Mouse (Mus musculus) liver, embryonic 11.5 days (tissue): ENCODE data around the gene Lrrc74b. TPM values are rescaled to one million over a fixed set of nuclear protein-coding genes. Genes with fewer than 3 reads are reported as not detected.
A peak's percentile ranks its signal among the peaks of the same experiment; 100 is the strongest.
"Not testable (repeated sequence)": the region's sequence is repeated elsewhere in the genome, so short reads cannot be mapped to it uniquely, and the experiment has no call there.

Experiments
- ATAC-seq: fragments of 200-750 bp; cut with Nextera tagmentation; replicated peaks from 2 replicates; pipeline ENCODE4 v1.8.0; 2017; ENCODE audit warnings: moderate number of reproducible peaks, mild to moderate bottlenecking, moderate TSS enrichment, moderate library complexity; ENCODE audit not compliant: low FRiP score
- DNase-seq: peaks from one replicate; pipeline ENCODE4 v3.0.0-alpha.2; 2017; ENCODE audit warnings: low spot score
- H3K27ac ChIP-seq: fragments of 300-500 bp; sonication (generic); 2 replicates; pipeline ENCODE4 v1.5.1; 2014; ENCODE audit warnings: mild to moderate bottlenecking, low read depth, low read length, control low read depth
- H3K27me3 ChIP-seq: fragments of 300-500 bp; sonication (generic); replicated peaks from 2 replicates; pipeline ENCODE4 v1.6.1; 2014; ENCODE audit warnings: low read length, mixed read lengths; ENCODE audit not compliant: control insufficient read depth, insufficient read depth
- H3K36me3 ChIP-seq: fragments of 300-500 bp; sonication (generic); 2 replicates; pipeline ENCODE4 v1.6.1; 2014; ENCODE audit warnings: mild to moderate bottlenecking, low read length, moderate library complexity, mixed read lengths; ENCODE audit not compliant: control insufficient read depth, insufficient read depth
- H3K4me1 ChIP-seq: fragments of 300-500 bp; sonication (generic); replicated peaks from 2 replicates; pipeline ENCODE4 v1.6.1; 2014; ENCODE audit warnings: low read length, mixed read lengths; ENCODE audit not compliant: control insufficient read depth, insufficient read depth
- H3K4me2 ChIP-seq: fragments of 300-500 bp; sonication (generic); 2 replicates; pipeline ENCODE4 v1.6.1; 2014; ENCODE audit warnings: mild to moderate bottlenecking, control low read depth, moderate library complexity
- H3K4me3 ChIP-seq: fragments of 300-500 bp; sonication (generic); 2 replicates; pipeline ENCODE4 v1.5.1; 2014; ENCODE audit warnings: low read depth, low read length, control low read depth
- H3K9ac ChIP-seq: fragments of 300-500 bp; sonication (generic); 2 replicates; pipeline ENCODE4 v1.6.1; 2014; ENCODE audit warnings: low read depth, low read length, control low read depth
- H3K9me3 ChIP-seq: fragments of 300-500 bp; sonication (generic); 2 replicates; pipeline ENCODE4 v1.6.1; 2016; ENCODE audit warnings: low read length, inconsistent platforms, mixed read lengths; ENCODE audit not compliant: control insufficient read depth
- WGBS: fragments of 180-500 bp; shearing (Covaris S2); extraction: QIAGEN DNeasy Blood & Tissue Kit; methylation state at CpG from one replicate; pipeline ENCODE4 v1.1.7; 2014; 5-methylcytosine and 5-hydroxymethylcytosine counted together
- polyA plus RNA-seq: library from polyadenylated mRNA; unstranded; fragments of >200 nt; fragmentation: Nextera tagmentation; extraction: Ambion mirVana; gene quantifications from 2 replicates; pipeline ENCODE4 v1.2.1, GENCODE M21; 2014

Gene Lrrc74b
- polyA plus RNA-seq, 1 experiment from 2014 or later, result not detected

- ATAC-seq, result no peak
- no peak overlapping the region for H3K27ac ChIP-seq
- no peaks in the 10 kb centered on the region for H3K27me3 ChIP-seq
- WGBS, result 92% methylated on average over 11 of the region's 11 CpGs
- no peak for DNase-seq
- no peaks in the 10 kb centered on the region for H3K9me3 ChIP-seq
- H3K36me3 ChIP-seq, result peaks cover 54% of the 10 kb centered on the region
- no peak overlapping the region for H3K4me3 ChIP-seq
- no peaks in the 10 kb centered on the region for H3K4me1 ChIP-seq
- H3K9ac ChIP-seq, result no peak overlapping the region
- H3K4me2 ChIP-seq, result no peak overlapping the region
These were observed 36.9 kb downstream of the Lrrc74b start for GRCm38 (mm10) chr16:17524156-17524555.

DNA sequence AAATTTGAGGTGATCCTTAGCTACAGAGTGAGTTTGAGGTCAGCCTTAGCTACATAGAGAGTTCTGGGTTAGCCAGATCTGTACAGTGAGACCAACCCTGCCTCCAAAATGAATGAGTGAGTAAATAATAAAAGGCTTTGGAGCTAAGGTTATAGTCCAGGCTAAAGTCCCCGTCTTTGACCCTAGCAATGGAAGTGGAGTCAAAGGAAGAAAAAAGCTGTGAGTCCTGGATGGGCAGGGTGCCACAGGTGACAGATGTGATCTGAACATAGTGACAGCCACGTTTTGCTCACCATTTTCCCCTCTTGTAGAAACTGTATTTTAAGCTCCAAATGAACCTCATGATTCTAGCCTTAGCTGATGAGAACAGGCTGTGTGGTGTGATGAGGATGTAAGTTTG lies 42.1 kb downstream of the Lrrc74b start:
- Histone ChIP-seq H3K27me3 (no peaks in the 10 kb centered on the region), H3K27ac (no peak overlapping the region), H3K36me3 (peaks cover 50% of the 10 kb centered on the region), H3K9ac (no peak overlapping the region), H3K9me3 (no peaks in the 10 kb centered on the region), H3K4me2 (no peak overlapping the region), H3K4me3 (no peak overlapping the region), H3K4me1 (no peaks in the 10 kb centered on the region)
- WGBS, result 84% methylated on average over 2 of the region's 2 CpGs
- no peak for DNase-seq
- no peak for ATAC-seq

DNA sequence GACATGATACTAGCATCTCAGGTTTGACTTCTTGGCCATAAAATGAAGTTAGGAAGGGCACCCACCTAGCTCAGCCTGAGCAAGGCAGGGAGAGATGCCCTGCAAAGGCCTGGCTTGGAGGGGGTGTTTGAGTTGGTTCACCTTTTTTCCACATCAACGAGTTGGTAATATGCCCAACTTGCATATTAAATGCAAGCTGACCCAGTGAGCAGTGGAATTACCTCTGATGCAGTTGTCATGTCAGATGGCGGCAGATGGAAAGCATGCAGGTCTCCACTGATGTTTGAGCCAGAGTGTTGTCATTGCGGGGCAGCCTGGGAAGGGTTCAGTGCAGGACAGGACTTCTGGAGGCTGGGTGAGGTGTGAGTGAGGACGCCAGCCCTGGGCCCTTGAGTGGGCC lies 49.6 kb downstream of the Lrrc74b start:
- WGBS, result 84% methylated on average over 4 of the region's 4 CpGs

DNA sequence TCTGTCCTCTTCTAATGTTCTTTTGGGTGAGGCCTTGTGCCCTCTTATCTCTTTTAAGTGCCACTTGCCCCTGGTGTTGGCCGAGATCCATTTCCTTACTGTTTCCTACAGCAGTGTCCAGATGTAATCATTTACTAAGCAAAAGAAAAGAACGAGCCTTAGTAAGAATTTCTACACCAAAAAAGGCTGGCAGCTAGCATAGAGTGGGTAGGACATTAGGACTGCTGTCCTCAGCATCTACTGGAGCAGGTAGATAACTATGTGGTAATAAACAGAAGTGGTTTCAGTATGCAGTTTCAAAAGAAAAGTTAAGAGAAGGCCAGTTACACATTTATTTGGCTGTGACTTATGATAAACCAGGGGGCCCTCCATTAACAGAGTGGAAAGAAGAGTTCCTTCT lies 50.4 kb downstream of the Lrrc74b start:
- no peak for DNase-seq
- Histone ChIP-seq H3K4me2 (peak overlapping the region; percentile 86; the same call in 1 of the 2 replicates), H3K4me1 (peaks cover 14% of the 10 kb centered on the region), H3K9me3 (no peaks in the 10 kb centered on the region), H3K27ac (no peak overlapping the region), H3K36me3 (peaks cover 16% of the 10 kb centered on the region), H3K4me3 (no peak overlapping the region), H3K27me3 (no peaks in the 10 kb centered on the region), H3K9ac (0 out of 2 replicates have a peak overlapping the region, but pooled peaks have one; percentile 9)
- 58% methylated on average over 2 of the region's 2 CpGs for WGBS
- no peak for ATAC-seq

More for the DNA sequence above, 49.6 kb downstream of the Lrrc74b start:
- Histone ChIP-seq H3K4me3 (no peak overlapping the region), H3K9ac (no peak overlapping the region), H3K36me3 (peaks cover 22% of the 10 kb centered on the region), H3K4me2 (no peak overlapping the region), H3K27me3 (no peaks in the 10 kb centered on the region), H3K4me1 (peaks cover 14% of the 10 kb centered on the region), H3K27ac (no peak overlapping the region), H3K9me3 (no peaks in the 10 kb centered on the region)
- ATAC-seq (no peak), DNase-seq (no peak)

DNA sequence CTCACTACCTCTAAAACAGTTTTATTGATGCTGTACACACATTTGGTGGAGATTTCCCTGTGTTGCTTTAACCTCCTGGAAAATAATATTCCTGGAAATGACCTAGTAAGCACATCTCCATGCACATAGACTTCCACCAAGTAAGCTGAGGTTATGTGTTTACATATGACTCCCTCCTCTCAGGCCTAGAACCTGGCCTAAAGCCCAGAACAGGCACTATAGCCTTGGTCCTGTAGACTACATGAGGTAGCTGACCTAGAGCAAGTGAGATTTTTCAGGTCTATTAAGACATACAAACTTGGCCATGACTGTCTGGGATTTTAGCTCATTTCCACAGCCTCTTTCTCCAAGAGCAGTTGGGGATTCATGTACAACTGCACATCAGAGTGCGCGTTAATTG lies 50.9 kb downstream of the Lrrc74b start:
- WGBS, result 93% methylated on average over 2 of the region's 2 CpGs
- peak overlapping the region; percentile 79; the same call in 1 of the 2 replicates for H3K9ac ChIP-seq
- H3K27me3 ChIP-seq, result no peaks in the 10 kb centered on the region
- H3K4me2 ChIP-seq, result peak overlapping the region; percentile 86
- peaks cover 13% of the 10 kb centered on the region for H3K36me3 ChIP-seq
- ATAC-seq (no peak), DNase-seq (no peak)
- H3K4me1 ChIP-seq, result peaks cover 14% of the 10 kb centered on the region
- no peaks in the 10 kb centered on the region for H3K9me3 ChIP-seq
- 0 out of 2 replicates have a peak overlapping the region, but pooled peaks have one; percentile 71 for H3K4me3 ChIP-seq
- no peak overlapping the region for H3K27ac ChIP-seq

DNA sequence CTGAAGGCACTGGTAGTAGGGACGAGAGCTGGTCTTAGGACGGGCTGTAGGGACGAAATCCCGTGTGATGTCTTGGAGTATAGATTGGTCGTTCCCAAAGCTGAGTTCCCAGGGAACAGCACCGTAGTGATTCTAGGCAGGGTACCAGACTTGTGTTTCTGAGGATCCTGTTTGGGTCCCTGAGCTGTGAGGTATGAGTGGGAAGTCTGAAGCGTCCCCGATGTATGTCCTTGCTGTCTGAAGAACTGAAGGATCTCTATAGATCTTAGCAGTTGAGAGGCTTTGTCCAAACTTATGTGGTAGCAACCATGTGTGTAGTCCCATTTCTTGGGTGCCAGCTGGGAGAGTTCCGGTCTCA lies 51.8 kb downstream of the Lrrc74b start:
- ATAC-seq (0 out of 2 replicates have a peak, but pooled peaks have one; percentile 7), DNase-seq (no peak)
- H3K9ac ChIP-seq, result peak overlapping the region; percentile 79

DNA sequence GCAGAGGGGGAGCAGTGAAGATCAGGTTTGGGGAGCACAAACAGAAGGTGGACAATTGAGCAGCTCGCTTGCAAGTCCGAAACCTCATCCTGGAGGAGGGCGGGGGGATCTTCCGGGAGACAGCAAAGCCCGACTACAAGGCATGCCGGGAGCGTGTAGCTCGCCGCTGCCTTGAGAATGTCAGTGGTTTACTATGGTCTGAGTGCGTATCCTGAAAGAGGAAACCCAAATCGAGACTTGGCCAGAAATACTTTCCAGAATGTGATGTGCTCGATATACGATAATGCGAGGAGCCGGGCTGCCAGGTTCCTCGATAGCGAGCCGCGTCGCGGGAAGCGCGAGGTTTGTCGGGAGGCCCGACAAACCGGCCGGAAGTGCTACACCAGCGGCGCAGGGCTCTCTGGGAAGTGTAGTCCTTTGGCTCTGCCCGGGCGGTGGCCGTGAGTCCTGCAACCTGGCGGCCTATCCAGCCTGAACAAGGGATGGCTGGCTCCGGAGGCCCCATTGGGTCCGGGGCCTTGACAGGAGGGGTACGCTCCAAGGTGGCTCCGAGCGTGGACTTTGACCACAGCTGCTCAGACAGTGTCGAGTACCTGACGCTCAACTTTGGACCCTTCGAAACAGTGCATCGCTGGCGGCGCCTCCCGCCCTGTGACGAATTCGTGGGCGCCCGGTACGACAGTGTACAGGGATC lies 52.4 kb downstream of the Lrrc74b start, which contains the start of gene Lztr1:
Gene Lztr1 (plus strand): TSS at position 143 of the 694 bp plus-strand sequence.
- under 1% methylated on average over 50 of the region's 50 CpGs for whole genome bisulfite sequencing
- DNase-seq (peak; percentile 93), ATAC-seq (peak; percentile 96)
- Histone ChIP-seq H3K27me3 (no peaks in the 10 kb centered on the region), H3K36me3 (peaks cover 12% of the 10 kb centered on the region), H3K4me1 (peaks cover 14% of the 10 kb centered on the region), H3K9me3 (no peaks in the 10 kb centered on the region), H3K4me2 (peak within 1 kb of the TSS; percentile 86), H3K4me3 (peak within 1 kb of the TSS; percentile 71), H3K9ac (peak within 1 kb of the TSS; percentile 79), H3K27ac (peak within 1 kb of the TSS; percentile 84)

More for the DNA sequence above, 51.8 kb downstream of the Lrrc74b start:
- Histone ChIP-seq H3K27ac (peak overlapping the region; percentile 84), H3K4me1 (peaks cover 14% of the 10 kb centered on the region), H3K36me3 (peaks cover 13% of the 10 kb centered on the region), H3K27me3 (no peaks in the 10 kb centered on the region), H3K4me3 (peak overlapping the region; percentile 71), H3K4me2 (peak overlapping the region; percentile 86), H3K9me3 (no peaks in the 10 kb centered on the region)
- 8% methylated on average over 9 of the region's 9 CpGs for WGBS

DNA sequence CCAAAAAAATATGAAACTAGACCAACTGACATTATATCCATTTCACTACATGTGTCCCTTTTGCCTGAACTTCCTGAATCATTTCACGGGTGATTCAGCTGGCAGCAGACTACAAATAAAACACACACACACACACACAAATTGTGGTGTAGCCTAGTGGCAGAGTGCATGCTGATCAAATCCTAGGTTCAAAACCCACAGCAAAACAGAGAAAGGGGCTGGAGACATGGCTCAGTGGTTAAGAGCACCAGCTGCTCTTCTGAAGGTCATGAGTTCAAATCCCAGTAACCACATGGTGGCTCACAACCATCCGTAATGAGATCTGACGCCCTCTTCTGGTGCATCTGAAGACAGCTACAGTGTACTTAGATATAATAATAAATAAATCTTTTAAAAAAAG lies 53.0 kb downstream of the Lrrc74b start:
- H3K27ac ChIP-seq, result peak overlapping the region; percentile 84
- WGBS, result 33% methylated on average over 3 of the region's 3 CpGs
- not testable (repeated sequence) for H3K36me3 ChIP-seq, DNase-seq, ATAC-seq, H3K27me3 ChIP-seq, H3K9me3 ChIP-seq
- H3K4me3 ChIP-seq, result peak overlapping the region; percentile 71
- peaks cover 14% of the 10 kb centered on the region for H3K4me1 ChIP-seq
- peak overlapping the region; percentile 79 for H3K9ac ChIP-seq
- peak overlapping the region; percentile 86 for H3K4me2 ChIP-seq

DNA sequence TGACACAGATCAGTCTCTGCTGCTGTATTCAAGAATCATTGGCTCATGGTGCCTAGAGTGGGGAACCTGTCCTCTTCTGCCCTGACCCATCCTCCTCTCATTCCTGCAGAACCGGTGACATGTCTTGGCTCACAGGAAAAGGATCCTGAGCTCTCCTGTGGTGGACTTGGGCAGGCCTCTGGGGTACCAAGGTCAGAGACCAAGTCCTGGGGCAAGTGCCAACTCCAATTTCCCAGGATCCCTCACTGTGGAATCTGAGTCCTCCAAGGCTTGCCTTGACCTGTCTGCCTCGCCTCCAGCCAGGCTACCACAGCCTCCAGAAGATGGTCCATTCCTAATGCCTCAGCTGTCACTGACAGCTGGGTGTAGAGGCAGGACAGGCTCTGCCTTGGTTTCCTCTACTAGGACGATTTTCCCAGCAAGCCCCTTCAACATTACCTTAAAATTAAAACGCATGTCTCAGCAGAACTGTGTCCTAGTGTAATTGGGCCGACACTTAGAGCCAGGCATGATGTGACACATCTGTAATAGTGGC lies 54.0 kb downstream of the Lrrc74b start:
- H3K27me3 ChIP-seq, result no peaks in the 10 kb centered on the region
- no peak overlapping the region for H3K4me2 ChIP-seq
- ATAC-seq, result no peak
- WGBS, result 89% methylated on average over 5 of the region's 5 CpGs
- H3K9ac ChIP-seq, result no peak overlapping the region
- H3K4me3 ChIP-seq, result no peak overlapping the region
- H3K36me3 ChIP-seq, result peaks cover 5% of the 10 kb centered on the region
- no peak overlapping the region for H3K27ac ChIP-seq
- DNase-seq, result no peak
- no peaks in the 10 kb centered on the region for H3K9me3 ChIP-seq
- peaks cover 14% of the 10 kb centered on the region for H3K4me1 ChIP-seq
